Mouse (Mus musculus): ENCODE data around the gene Mturn.

Mturn gene

DNA sequence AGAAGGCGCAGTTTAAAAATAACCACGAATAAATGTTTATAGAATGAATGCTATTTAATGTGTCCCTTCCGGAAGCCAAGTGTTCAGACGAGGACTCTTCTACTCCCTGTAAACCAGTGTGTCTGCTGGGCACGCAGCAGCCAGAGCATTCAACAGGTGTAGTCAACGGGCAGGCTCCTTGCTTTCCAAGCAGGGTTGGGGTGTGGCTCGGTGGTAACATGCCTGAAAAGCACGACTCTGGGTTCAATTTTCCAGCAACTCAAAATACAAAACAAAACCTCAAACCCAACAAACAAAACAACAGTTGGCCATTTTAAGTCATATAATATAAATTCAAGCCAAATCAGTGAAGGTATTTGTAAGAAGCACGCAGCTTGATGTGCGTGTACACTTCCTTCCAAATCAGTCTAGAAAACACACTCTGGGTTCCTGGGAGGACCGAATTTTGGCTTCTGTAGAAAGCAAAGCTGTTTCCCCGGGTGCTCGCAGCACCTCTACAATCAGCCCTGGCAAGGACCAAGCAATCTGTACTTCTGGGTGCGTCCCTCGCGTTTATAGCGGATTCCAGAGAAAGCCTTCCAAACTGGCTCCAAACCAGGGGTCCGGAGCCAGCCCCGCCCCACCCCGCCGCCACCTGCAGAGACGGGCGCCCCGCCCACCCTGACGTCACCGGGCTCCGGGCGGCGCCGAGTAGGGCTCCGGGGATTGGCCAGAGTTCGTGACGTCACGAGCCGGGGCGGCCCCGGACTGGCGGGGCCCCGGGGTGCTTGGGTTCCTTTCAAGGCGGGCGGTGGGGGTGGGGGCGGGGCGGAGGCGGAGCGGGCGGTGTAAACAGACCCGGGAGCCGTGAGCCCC lies at the start of gene Mturn:
Mturn (plus strand) TSS at position 734 of the 855 bp plus-strand sequence.
- DNase-seq (ENCODE audit: low spot score), result peak; percentile 100

DNA sequence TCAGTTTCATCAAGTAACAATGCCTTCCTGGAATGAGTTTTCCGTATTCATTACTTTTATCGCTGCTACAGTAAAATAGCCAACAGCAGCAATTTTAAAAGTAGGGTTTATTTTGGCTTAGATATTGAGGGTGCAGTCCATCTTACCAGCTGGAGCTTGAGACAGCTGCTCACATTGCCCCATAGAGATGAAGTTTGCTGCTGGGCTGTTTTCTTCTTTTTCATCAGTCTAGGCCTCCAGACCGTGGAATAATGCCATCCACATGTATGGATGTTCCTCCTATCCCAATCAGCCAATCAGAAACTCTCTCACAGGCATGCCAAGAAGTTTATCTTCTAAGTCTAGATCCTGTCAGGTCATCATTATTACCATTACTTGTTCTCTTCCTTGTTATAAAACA lies 41.5 kb upstream of the Mturn start:
- DNase-seq (ENCODE audit: low spot score), result no peak

DNA sequence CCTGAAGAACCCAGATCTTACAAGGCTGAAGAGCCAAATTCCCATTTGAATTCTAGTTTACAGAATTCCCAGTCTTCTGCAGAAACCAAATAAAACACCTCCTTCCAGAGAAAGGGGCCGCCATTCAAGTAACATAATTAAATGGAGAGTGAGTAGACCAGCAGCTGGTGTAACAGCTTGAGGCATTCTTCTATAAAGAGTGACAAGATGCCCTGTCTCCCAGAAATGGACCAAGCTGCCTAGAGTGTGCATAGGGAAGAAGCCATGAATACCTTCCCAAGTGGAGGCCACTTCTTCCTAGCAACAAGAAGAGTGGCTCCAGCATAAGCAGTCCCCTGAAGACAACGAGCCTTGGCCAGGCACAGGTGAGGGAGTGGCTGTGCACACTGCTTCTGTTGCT lies 39.5 kb upstream of the Mturn start:
- DNase-seq (ENCODE audit: low spot score), result no peak

DNA sequence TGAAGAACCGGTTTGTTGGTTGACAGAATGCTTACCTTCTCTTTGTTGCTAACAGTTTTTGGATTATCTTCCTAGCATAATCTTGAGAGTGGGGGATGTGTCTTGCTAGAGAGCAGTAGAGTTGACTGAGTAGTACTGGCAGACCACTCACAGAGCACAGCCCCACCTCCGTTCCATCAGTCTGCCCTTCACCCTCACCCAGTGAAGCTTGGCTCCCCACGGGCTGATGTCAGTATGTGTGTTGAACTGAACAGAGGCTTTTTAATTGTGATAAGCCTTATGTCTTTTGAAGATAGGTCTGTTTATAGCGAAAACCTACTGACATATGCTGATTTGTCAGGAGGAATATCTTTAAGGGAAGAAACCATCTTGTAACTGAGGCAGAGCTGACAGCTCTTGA lies 38.2 kb upstream of the Mturn start:
- no peak for DNase-seq (ENCODE audit: low spot score)

DNA sequence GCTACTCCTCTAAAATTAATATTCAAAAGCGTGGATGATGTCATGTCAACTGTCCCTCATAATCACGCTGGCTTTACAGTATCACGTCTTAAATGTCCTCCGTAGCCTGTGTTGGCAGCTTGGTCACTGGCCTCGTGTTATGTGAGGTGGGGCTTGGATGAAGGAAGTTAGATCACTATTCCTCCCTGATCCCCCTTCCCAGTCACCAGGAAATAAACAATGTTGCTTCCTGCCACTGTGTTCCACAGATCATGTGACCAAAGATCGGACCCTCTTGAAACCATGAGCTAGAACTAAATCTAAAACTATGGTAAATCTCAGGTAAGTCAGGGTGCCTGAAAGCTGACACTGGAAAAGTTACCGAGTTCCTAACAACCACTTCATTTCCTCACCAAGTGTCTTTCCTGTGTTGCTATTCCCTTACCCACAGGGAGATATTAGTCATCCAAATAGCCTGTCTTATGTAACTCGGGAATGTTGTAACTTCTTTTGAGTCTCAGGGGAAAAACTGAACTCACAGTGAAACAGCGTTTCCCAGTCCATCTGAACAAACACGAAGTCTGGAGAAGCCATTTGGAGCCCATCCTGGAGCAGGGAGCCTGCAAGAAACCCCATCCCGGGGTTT lies 25.8 kb upstream of the Mturn start:
- DNase-seq (ENCODE audit: low spot score), result no peak

DNA sequence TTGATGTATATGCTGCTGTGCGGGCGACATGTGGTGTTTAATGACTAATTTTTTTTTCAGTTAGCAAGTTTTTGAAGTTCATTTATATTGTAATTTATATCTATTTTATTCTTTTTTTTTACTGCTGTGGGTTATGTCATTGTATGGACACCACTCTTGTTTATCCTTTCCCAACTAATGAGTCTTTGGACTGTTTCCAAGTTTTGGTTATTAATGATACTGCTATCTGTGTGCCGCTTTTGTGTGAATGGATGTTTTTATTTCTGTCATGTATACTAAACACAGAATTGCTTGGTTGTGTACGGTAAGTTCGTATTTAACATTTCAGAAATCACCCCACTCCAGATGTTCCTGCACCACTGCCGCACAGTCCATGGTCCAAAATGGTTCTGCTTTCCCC lies 23.6 kb upstream of the Mturn start:
- DNase-seq (ENCODE audit: low spot score), result no peak

DNA sequence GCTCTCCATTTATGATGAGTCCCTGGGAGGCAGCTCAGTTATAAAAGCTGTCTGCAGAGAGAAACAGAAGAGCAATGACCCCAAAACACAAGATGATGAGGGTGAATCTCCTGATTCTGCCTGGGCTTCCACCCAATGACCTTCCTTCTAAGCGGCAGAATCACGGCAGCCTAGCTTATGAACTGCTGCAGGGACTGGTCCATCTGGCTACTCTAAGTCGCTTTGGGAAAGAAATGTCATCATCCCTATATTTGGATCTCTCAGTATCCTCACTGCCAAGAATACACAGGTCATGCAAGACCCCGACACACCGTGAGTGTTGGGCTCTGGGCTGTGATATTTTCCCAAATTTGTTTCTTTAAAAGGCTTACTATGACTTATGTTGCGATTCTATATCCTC lies 11.6 kb upstream of the Mturn start:
- DNase-seq (ENCODE audit: low spot score), result no peak

DNA sequence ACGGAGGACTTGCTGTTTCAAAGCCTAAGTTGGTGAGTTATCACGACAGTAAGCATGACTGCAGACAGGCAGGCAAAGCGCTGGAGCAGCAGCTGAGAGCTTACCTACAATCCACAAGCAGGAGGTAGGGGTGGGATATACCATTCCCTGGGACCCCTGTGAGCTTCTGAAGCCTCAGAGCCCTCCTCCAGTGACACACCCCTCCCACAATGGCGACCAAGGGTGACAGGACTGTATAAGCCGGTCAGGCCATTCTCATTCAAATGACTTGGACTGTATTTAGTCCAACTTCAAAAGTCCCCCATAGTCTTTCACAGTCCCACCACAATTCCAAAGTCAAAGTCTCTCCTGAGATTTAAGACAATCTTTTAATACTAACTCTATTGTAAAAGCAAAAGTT lies 8.5 kb upstream of the Mturn start:
- no peak for DNase-seq (ENCODE audit: low spot score)

DNA sequence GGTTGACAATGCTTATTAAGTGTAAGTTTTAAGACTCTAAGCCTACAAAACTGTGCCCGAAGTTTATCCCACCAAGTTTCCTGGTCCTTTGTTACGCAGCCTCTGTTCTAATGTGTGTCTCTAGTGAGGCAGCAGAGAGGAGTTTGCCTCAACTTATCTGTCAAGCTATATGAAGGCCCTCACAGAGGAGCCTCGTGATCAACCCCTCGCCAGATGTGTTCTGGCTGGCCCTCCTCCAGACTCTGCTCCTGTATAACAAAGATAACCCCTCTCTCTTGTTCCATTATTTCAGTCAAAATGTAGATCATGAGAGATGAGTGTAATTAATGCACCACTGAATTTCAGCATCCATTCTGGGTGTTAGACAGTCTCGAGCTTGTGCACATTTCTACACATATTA lies 1.7 kb upstream of the Mturn start:
- DNase-seq (ENCODE audit: low spot score), result no peak

DNA sequence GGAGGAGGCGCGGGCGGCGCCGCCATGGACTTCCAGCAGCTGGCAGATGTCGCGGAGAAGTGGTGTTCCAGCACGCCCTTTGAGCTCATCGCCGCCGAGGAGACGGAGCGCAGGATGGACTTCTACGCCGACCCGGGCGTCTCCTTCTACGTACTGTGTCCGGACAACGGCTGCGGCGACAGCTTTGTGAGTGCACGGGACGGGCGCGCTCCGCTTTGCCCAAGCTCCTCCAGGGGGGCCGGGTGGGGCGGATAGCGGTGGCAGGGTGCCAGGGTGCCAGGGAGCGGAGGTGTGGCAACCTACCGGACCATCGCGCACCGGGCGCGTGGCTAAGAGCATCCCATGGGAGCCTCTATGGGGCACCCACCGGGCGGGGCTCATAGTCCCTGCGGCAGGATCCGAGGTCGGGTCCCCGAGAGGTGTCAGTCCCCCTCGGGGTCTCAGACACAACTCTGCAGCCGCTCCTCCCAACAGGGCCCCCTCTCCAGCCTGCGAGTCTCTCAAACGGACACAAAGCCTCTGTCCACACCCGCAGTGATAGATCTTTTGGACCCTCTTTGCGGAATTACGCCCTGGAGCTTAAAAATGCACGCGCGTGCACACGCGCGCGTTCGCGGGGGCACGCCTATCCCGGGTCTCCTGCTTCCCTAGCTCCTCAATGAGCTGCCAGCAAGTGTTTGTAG lies 463 bp downstream of the Mturn start:
- DNase-seq (ENCODE audit: low spot score), result peak; percentile 79

DNA sequence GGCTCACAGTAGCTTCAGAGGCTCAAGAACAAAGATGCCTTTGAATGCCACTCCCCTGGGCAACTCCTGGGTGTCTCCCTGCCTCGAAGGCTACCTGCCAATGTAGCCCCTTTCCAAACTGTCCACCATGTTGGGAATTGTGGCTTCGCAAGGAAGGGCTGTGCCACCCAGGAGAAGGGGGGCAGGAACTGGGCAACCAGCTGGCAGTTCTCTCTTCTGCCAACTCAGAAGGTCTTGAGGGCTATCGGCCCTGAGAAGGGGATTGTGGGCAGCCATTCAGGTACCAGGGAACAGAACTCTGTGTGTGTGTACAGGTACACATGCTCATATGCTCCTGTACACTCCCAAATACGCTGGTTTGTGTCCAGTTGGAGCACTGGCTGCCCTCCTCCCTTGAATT lies 2.7 kb downstream of the Mturn start:
- no peak for DNase-seq (ENCODE audit: low spot score)

DNA sequence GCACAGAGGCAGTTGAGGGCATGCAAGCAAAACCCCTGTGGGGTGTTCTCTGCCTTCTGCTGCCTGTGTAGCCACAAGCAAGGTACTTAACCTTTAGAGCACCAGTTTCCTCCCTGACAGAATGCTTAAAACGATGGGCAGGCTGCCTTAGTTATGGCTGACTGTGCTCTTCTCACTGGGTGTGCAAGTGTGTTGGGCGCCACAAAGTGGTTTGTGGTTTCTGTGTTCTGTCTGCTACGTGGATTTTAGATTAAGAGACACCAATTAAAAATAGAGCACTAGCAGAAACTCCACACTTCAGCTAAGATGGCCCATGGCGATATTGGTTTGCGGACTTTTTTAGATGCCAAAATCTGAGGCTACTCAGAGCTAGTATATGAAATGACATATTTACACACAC lies 3.7 kb downstream of the Mturn start:
- no peak for DNase-seq (ENCODE audit: low spot score)

DNA sequence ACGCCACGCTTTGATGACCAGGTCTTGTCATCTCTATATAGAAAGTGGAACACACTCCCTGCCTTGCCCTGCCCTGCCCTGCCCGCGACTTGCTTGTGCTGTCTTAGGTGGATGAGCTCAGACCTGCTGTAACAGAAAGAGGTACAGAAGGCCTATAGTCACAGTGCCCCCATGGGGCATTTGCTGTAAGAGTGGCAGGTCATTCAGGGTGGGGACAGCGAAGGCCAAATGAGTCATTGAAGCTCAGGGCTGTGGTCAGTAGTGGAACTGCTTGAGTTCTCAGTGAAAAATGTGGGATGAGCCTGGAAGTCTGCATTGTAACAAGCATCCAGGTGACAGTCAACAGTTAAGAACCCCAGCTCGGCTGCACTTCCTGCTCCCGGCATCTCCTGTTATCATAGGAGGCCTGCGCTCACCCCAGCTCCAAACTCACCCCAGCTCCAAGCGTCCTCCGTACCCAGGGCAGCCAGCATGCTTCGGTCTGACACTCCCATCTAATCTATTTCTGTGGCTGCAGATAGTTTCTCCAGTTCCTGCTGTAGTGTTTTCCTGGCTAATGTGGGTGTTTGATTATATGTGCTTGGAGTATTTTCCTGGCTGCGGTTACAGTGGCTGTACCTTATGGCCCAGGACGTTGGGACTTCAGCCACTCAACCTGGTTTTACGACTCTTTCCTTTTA lies 4.4 kb downstream of the Mturn start:
- DNase-seq (ENCODE audit: low spot score), result no peak

DNA sequence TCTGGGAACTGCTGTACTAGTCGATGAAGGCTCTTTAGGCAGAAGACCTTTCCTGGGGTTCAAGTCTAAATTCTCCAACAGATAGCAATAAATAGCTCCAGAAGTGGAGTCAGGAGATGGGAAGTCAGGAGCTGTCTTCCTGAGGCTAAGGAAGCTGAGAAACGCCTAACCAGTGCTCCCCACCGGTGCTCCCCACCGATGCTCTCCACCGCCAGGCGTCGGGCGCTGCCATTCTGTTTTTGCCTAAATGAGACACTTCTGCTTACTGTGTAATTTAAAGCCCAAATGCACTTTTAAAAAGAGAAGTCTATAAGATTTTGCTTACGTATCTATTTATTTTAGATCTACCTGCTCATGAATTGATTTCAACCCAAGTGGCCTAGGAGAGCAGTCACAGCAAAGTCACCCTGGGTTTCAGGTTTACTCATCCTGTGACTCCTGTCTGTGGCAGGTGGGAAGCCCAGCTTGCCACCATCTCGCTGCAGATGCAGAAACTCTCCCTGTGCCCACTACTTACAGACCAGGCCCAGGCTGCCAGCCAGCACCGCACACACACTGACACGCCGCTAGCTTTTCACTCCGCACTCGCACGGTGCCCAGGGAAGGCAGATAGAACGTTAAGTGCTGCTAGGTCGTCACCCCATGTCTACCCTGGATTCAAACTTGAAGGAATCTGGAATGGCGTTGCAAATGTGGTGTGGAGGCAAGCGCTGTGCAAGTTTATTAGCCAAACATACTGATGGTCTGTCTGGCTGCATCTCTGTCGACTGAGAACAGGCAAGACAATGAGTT lies 5.7 kb downstream of the Mturn start:
- no peak for DNase-seq (ENCODE audit: low spot score)

DNA sequence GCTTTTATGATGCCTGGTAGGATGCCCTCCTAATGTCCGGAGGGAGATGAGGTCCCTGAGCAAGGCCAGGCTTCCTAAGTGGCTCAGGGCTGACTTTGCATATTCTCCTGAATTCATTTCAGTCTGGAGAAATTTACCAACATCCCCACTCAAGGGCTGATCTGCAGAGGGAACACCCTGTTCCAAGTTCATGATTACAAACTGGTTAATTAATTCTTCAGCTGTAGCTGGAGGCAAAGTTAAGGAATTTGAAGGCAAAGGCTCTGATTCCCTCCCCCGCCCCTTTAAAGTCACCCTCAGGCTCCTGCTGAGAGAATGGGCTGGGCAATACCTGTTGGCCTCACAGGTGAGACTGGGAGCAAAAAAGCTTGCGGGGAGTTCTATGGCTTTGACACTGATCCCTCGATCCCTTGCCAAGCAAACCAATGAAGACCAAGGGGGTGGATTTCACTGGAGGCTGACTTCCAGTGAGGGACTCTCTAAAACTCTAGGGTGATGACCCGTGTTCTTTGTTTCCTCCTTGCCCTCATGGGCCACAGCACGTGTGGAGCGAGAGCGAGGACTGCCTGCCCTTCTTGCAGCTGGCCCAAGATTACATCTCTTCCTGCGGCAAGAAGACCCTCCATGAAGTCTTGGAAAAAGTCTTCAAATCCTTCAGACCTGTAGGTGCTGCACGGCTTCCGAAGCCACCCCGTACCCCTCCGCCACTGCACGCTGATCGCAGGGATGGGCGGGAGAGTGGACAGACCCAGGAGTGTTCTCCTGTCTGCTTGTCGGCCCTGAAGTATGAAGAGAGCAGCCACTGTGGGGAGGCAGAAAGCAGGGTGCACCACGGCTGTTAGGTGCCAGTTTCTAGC lies 7.3 kb downstream of the Mturn start:
- DNase-seq (ENCODE audit: low spot score), result no peak

DNA sequence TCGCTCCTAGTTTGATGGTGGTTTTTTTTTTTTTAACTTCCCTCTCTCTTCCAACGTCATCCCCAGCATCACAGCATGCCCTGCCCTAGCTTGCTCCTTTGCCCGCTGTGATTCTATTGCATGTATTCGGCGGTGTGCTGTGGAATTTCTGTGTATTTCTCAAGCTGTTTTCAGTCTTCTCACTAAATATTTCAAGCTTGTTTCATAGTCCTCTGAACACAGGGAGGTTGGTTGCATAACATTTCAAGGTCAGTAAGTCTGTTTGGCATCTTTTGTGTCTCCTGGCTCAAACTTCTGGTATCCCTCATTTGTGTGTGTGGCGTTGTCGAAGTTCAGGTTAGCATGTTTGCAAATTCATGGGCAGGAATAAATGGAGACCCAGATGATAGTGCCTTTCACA lies 8.3 kb downstream of the Mturn start:
- DNase-seq (ENCODE audit: low spot score), result peak; percentile 22

DNA sequence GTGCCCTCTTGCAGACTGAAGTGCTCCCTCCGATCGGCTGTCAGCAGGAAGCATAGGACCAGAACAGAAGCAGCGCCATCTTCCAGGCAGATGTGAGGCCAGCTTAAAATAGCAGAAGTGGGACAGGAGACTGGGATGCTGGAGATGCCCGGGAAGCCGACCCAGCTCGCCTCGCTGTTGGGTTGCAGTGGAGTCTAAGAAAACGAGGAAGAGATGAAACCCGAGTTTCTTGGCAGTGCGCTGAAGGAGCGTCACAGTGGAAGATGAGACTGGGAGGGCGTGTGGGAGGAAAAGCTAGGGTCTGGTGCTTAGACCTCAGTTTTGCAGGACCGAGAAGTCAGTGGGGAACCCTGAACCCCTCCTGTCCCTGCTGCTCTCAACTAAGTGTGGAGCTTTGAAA lies 9.4 kb downstream of the Mturn start:
- no peak for DNase-seq (ENCODE audit: low spot score)

DNA sequence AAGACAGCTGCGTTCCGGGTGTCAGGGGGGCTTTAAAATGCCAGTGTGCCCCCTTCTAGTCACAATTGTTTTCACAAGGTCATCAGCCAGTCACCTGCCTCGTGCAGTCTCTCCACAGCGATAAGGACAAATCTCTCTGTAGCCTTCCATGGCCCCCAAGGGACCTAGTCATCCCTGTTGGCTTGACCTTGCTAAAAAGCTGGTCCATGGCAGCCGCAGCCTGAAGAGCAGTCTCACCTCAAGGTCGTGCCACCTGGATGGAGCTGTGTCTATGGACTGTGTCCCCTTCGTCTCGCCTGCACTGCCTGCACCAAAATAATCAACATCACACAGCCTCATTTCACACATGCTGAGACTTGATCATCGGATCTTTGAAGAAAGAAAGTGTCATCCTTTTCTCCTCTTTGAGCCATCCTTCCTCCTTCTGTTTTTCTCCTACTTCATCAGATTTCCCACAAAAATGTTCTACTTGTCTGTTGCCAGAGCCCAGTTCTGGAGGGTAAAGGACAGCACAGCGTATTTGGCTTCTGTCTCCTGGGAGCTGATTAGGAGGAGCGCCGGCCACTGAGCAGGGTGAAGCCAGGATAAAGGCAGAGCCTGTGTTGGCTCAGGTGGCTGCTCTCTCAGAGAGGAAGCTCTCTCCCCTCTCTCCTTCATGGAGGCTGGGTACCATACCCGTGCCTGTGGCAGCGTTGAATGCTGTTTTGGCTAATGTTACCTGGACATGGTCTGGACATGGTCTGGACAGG lies 10.1 kb downstream of the Mturn start:
- no peak for DNase-seq (ENCODE audit: low spot score)

DNA sequence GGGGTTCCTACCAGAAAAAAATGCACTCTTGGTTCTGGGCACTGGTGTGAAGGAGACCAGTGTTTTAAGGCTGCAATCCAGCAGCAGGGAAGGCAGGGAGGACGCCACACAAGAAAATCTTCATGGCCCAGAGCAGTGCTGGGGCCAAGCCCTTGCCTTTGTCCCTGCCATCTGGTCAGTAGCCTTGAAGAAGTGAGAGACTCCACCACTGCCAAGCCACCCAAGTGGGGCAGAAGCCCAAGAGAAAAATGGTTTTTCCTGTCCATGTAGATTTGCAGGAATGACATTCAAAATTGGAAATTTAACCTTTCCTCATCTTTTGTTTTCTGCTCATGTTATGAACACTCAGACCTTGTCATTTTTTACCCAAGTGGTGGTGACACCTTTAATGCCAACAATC lies 10.8 kb downstream of the Mturn start:
- DNase-seq (ENCODE audit: low spot score), result no peak

DNA sequence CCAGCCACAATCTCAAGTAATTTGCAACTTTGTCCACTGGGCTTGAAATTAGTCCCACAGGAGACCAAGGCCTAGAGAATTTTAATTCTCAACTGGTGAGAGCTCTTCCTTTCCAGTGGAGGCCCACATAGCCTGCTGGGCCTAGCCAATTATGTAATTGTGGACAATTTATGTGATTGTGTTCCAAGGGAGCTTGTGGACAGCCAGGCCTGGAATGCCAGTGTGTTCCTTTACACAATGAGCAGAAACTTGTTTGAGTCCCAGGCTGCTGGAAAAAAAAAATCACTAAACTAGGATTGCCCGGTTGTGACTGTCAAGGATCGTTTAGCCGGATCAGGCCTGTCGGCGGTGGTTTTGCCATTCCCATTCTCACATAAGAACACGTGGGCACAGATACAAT lies 11.9 kb downstream of the Mturn start:
- DNase-seq (ENCODE audit: low spot score), result no peak
